Mouse (Mus musculus) spleen, adult 10 weeks (tissue): ENCODE results near the gene Golm1. TPM values are rescaled to one million over a fixed set of nuclear protein-coding genes. Genes with fewer than 3 reads are reported as not detected.

Source experiments
- polyA plus RNA-seq: library from polyadenylated mRNA; stranded (reverse); fragments of 350-450 nt; fragmentation: Illumina TruSeq; extraction: RNeasy Lipid Tissue Mini Kit (QIAGEN cat#74804); gene quantifications from one replicate; pipeline ENCODE4 v1.2.3, GENCODE M21; 2015; ENCODE audit warnings: low replicate concordance; ENCODE audit not compliant: insufficient read depth

The Golm1 gene
- 25.2 TPM for polyA plus RNA-seq

DNA sequence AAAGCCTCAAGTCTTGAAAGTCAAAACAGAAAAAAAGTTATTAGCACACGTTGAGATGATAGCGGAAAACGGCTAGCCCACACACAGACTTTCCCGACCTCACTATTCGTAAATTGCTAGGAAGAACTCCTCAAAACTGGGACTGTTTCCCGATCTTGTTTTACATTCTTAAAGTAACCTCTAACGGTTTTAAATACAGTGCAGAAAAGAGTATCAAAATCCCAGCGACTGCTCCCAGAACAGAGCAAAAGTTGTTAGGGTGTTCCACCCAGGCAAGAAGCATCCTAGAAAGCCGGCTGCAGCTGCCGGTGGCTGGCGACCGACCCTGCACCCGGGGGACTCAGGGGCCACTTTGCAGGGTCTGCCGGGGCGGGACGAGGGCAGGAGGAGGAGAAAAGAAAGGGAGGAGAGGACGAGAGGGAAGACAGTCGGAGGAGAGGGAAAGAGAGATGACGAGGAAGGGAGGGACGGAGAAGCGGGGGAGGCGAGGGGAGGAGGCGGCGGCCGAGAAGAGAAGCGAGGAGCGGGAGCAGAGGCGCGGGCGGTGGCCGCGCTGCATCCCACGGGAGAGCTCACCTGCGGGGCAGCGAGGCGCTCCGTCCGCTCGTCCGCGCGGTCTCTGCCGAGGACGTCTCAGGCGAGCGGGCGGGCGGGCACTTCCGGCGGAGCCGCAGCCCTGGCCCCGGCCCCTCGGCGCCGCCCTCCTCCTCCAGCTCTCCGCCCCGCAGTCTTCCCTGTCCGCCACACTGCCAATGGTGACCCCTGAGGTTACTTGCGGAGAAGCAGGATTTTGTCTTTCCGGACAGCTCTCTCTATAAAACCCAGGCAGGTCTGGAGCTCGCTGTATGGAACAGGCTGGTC lies at the start of gene Golm1:
Golm1 (minus strand) TSS at position 661 of the 861 bp plus-strand sequence.

DNA sequence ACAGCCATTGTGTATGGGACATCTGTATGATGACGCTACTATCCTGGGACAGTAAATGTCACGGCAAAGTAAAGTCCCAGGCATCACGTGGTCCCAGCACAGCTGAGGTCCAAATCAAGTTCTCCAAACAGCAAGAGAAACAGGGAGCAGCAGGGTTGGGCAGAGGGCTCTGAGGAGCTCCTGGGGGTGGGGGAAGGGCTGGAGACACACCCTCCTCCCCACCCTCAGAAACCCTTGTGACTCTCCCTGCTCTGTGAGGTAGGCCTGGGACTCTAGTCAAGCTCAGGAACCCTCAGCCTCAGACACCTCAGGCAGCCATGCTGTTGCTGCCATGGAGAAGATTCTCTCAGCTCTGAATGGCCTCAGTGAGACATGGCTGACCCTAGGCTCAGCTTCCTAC lies 36.4 kb upstream of the Golm1 start, which contains the start of gene Spata31d1b:
Spata31d1b (plus strand) TSS at position 301 of the 400 bp plus-strand sequence.

DNA sequence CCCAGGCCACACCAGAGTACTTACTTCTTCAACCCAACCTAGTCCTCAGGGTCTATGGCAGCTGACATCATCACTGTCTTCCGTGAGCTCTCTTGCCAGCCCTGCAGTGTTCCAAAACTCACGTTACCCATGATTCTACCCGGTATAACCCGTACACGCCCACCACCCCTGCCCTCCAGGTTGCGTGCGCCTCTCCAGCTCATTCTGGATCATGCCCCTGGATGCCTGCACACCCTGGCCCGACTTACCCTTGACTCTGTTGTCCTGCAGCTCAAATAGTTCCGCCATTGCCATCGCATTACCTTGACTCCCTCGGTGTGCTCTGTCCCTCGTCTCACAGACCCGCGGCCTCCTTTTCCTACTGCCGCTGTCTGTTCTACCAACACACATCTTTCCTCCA lies 34.6 kb upstream of the Golm1 start, which contains the start of gene Spata31d1a:
Spata31d1a (minus strand) TSS at position 101 of the 400 bp plus-strand sequence.

DNA sequence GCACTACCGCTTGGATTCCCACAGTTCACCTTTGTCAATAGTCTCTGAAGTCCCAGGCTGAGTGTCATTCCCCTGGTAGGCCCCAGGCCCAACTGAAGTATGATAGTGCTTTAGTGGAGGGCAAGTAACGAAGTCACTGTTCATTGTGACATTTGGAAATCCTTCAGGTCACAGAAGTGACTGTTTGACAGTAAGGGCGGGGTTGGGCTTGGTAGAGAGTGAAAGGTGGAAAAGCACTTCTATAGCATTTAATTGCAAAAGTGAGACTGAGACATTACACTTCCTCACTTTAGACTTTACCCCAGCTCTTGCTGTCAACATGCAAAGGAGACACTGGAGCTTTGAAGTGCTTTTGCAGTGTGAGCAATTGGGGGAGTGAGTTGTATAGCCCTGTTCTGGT lies 18.4 kb upstream of the Golm1 start, which contains the start of gene 4921517D22Rik:
4921517D22Rik (minus strand) TSS at position 101 of the 400 bp plus-strand sequence.

DNA sequence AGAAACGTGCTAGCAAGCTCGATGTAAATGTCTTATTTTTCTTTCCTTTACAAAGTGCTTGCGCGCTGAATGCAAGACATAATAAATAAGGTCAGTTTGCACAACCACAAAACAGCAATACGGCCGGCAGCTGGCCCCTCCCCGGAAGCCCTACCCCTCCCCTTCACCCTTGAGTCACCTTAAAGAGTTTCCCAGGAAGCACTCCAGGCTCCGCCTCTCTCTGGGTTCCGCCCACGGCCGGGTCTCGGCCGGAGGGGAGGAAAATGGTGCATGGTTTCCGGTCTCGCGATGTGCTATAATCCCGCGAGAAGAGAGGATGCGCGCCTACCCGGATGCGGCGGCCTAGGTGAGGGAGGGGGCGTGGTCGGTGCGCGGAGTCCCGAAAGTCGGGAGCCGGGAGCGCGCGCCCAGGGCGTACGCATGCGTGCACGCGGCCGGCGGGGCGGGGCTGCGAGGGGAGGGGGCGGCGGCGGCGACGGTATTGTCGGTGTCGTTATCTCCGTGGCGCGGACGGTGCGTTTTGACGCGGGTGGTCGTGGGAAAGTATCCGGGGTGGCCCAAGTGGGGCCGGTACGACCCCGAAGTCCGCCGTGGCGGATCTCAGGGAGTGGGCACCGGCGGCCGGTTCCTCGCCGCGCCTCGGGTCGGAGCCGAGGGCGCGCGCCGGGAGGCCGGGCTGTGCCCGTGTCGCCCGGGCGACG lies 90.5 kb downstream of the Golm1 start, which contains the start of the genes Agtpbp1 and Naa35:
Agtpbp1 (minus strand) TSS at position 281 of the 701 bp plus-strand sequence.
Naa35 (plus strand) TSS at position 313 of the 701 bp plus-strand sequence.

Other genes with a start within 250 kb of the Golm1 start
- 52.0 TPM for gene Agtpbp1, start 90.6 kb downstream of the Golm1 start, polyA plus RNA-seq
- 87.3 TPM for gene Naa35, start 90.6 kb downstream of the Golm1 start, polyA plus RNA-seq
- gene 4921517D22Rik, start 18.3 kb upstream of the Golm1 start, polyA plus RNA-seq: not detected
- not detected for gene Spata31d1a, start 34.5 kb upstream of the Golm1 start, polyA plus RNA-seq
- not detected for gene Spata31d1b, start 36.5 kb upstream of the Golm1 start, polyA plus RNA-seq
- not detected for gene Spata31d1d, start 55.9 kb upstream of the Golm1 start, polyA plus RNA-seq
- gene 1700014D04Rik, start 70.9 kb upstream of the Golm1 start, polyA plus RNA-seq: not detected
- 134 TPM for gene Isca1, start 94.0 kb upstream of the Golm1 start, polyA plus RNA-seq
- not detected for gene Gm49354, start 106.4 kb upstream of the Golm1 start, polyA plus RNA-seq
- 168 TPM for gene Tut7, start 147.3 kb upstream of the Golm1 start, polyA plus RNA-seq